Mouse (Mus musculus): ENCODE results near the gene Mboat2.

The Mboat2 gene

DNA sequence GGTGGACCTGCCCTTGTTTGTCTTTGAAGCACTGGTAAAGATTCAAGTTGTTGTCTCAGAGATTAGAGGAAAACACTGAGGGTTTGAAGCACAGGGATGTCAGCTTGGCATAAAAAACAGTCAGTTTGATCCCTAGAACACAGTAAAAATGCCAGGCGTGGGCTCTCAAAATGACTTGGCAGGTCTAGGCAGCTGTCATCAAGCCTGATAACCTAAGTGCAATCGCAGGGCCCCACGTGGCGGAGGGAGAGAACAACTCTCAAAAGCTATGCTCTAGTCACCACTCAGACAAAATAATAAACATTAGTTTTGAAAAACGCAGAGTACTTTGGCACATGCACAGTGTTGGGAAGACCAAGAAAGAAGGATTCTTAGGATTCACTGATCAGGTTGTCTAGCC is 154.5 kb downstream of the Mboat2 start:
- DNase-seq (ENCODE audit: extremely low spot score, low read depth, low spot score): no peak

GRCm38 (mm10) chr12:24995350-24995749 is 164.7 kb downstream of the Mboat2 start:
- no peak for DNase-seq (ENCODE audit: extremely low spot score, low read depth, low spot score)

GRCm38 (mm10) chr12:25005350-25005749 is 174.7 kb downstream of the Mboat2 start:
- DNase-seq (ENCODE audit: extremely low spot score, low read depth, low spot score): no peak

- no peak for DNase-seq (ENCODE audit: extremely low spot score, low read depth, low spot score)
Observed at GRCm38 (mm10) chr12:25009957-25010356, 179.3 kb downstream of the Mboat2 start.

DNA sequence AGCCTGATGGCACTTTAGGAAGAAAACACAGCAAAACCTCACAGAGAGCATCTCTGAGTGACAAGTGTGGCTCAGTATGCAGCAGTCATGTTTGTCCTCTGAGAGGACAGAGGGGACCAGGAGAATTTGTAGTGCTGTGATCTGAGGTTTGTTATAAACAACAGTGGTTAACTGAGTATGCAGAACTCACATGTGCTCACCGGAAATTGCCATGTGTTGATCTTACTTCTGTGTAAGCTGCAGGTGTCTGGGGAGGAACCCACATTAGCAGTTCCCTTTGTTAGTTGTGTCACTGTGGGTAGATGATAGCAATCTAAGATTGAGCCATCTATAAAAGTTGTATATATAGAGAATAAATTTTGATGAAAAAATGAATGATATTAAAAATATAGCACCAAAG is 179.7 kb downstream of the Mboat2 start:
- no peak for DNase-seq (ENCODE audit: extremely low spot score, low read depth, low spot score)

GRCm38 (mm10) chr12:25011733-25012367 is 181.2 kb downstream of the Mboat2 start:
- DNase-seq (ENCODE audit: extremely low spot score, low read depth, low spot score): no peak

- DNase-seq (ENCODE audit: extremely low spot score, low read depth, low spot score): no peak
Observed at GRCm38 (mm10) chr12:25012555-25013540, 182.2 kb downstream of the Mboat2 start.

Data from hindlimb bud, embryonic 11.5 days (tissue).